Mouse (Mus musculus) midbrain, embryonic 11.5 days (tissue): Measurements from ENCODE around the gene Il9. TPM values are rescaled to one million over a fixed set of nuclear protein-coding genes. Genes with fewer than 3 reads are reported as not detected.

Experiments used
- ATAC-seq: fragments of 200-750 bp; cut with Nextera tagmentation; 2 replicates; pipeline ENCODE4 v1.8.0; 2017; ENCODE audit warnings: moderate TSS enrichment, moderate library complexity; ENCODE audit not compliant: low FRiP score
- DNase-seq: peaks from one replicate; pipeline ENCODE4 v3.0.0; 2015; ENCODE audit warnings: low spot score; ENCODE audit errors: missing footprints
- H3K27ac ChIP-seq: fragments of 300-500 bp; sonication (generic); 2 replicates; pipeline ENCODE4 v1.5.1; 2014; ENCODE audit warnings: low read depth, low read length
- H3K27me3 ChIP-seq: fragments of 300-500 bp; sonication (generic); 2 replicates; pipeline ENCODE4 v1.6.1; 2014; ENCODE audit warnings: mild to moderate bottlenecking, low read length, moderate library complexity, mixed read lengths; ENCODE audit not compliant: control insufficient read depth, insufficient read depth
- H3K36me3 ChIP-seq: fragments of 300-500 bp; sonication (generic); 2 replicates; pipeline ENCODE4 v1.6.1; 2014; ENCODE audit warnings: mild to moderate bottlenecking, low read length, moderate library complexity, mixed read lengths; ENCODE audit not compliant: control insufficient read depth, insufficient read depth
- H3K4me1 ChIP-seq: fragments of 300-500 bp; sonication (generic); 2 replicates; pipeline ENCODE4 v1.6.1; 2014; ENCODE audit warnings: low read length; ENCODE audit not compliant: control insufficient read depth, insufficient read depth
- H3K4me2 ChIP-seq: fragments of 300-500 bp; sonication (generic); 2 replicates; pipeline ENCODE4 v1.6.1; 2014; ENCODE audit warnings: mild to moderate bottlenecking, moderate library complexity
- H3K4me3 ChIP-seq: fragments of 300-500 bp; sonication (generic); 2 replicates; pipeline ENCODE4 v1.5.1; 2014; ENCODE audit warnings: low read depth, low read length
- H3K9ac ChIP-seq: fragments of 300-500 bp; sonication (generic); 2 replicates; pipeline ENCODE4 v1.6.1; 2014; ENCODE audit warnings: low read length
- H3K9me3 ChIP-seq: fragments of 300-500 bp; sonication (generic); 2 replicates; pipeline ENCODE4 v1.6.1; 2016; ENCODE audit warnings: low read length; ENCODE audit not compliant: control insufficient read depth
- WGBS: fragments of 180-500 bp; shearing (Covaris S2); extraction: QIAGEN DNeasy Blood & Tissue Kit; methylation state at CpG from one replicate; pipeline ENCODE4 v1.1.7; 2014; 5-methylcytosine and 5-hydroxymethylcytosine counted together
- polyA plus RNA-seq: library from polyadenylated mRNA; unstranded; fragments of >200 nt; fragmentation: Nextera tagmentation; extraction: Ambion mirVana; gene quantifications from 2 replicates; pipeline ENCODE4 v1.2.1, GENCODE M21; 2014

The Il9 gene
- polyA plus RNA-seq, 1 experiment from 2014 or later = not detected

DNA sequence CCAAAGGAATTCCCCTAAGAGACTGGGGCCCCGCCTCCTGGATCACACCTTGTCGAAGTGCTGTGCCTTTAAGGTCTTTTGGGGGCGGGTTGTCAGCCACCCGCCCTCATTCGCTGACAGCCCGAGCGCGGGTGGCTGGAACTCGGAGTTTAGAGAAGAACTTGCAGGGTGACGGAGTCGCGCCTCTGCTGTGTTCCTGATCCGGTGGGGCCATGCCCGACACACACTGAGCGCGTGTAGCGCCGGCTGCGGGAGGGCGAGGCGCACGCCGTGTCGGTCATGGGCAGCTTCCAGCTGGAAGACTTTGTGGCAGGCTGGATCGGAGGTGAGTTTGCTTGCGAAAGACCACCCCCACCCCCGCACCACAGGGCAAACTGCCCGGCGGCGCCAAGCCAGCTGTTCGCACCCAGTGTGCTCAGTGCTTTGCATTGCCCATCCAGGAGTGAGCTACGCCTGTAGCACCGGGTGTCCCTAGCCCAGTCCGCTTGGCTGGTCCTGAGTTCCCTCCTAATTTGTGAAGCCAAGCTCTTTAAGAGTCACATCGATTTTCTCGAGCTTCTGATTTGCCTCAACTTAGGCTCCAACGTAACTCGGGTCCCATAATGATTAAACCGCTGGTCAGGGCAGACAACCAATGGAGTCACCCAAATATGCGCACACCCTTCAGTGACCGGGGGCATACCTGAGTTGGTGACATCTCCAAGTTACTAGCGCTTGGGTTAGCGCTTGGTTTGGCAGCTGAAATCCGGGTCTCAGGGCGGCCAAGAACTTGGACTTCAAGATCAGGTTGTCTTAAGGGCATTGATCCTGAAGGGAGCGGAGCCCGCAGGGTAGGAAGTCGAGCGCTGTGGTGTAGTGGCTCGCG is 43.6 kb downstream of the Il9 start, which contains the start of gene Slc25a48:
Gene Slc25a48 (plus strand): TSS at position 145 of the 865 bp plus-strand sequence.
- no peak within 1 kb of the TSS for H3K9ac ChIP-seq
- no peaks in the 10 kb centered on the region for H3K9me3 ChIP-seq
- ATAC-seq (no peak), DNase-seq (peak; percentile 91)
- peaks cover 7% of the 10 kb centered on the region; the same call in 1 of the 2 replicates for H3K4me1 ChIP-seq
- 5% methylated on average over 51 of the region's 51 CpGs for whole genome bisulfite sequencing
- H3K27ac ChIP-seq = no peak within 1 kb of the TSS
- peak within 1 kb of the TSS; percentile 25 for H3K4me3 ChIP-seq
- H3K36me3 ChIP-seq = no peaks in the 10 kb centered on the region
- H3K27me3 ChIP-seq = peaks cover 38% of the 10 kb centered on the region
- H3K4me2 ChIP-seq = peak within 1 kb of the TSS; percentile 44

DNA sequence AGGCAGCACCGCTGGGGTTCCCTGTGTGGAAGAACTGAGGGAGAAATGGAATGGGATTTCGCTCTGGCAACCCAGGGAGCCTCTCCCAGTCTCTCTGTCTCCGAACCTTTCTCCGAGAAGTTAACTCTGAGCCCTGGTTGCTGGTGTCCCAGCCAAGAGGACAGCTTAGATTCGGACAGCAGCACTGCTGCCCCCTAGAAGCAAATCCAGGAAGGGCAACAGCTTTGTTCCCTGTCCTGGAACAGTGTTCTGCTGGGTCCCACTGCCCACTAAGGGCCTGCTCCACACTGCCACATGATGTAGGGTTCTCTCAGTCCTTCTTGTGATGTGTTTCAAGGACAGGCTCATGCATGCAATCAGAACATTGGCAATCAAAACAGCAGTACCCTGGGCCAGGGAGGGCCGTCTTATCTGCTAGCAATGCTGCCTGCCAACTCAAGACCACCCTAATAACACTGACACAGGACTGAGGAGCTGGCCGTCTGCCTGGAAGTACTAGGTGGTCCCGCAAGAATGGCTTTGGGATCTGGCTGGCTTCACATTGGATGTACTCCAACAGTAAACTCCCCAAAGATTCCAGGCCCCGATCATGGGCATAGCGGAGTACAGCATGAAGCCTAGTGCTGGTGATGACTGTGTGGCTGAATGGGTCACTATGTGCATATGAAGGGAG is 46.3 kb downstream of the Il9 start:
- no peaks in the 10 kb centered on the region for H3K36me3 ChIP-seq
- ATAC-seq (no peak), DNase-seq (no peak)
- peaks cover 7% of the 10 kb centered on the region; the same call in 1 of the 2 replicates for H3K4me1 ChIP-seq
- H3K9ac ChIP-seq = no peak overlapping the region
- 64% methylated on average over 10 of the region's 10 CpGs for WGBS
- no peaks in the 10 kb centered on the region for H3K9me3 ChIP-seq
- no peak overlapping the region for H3K4me2 ChIP-seq
- H3K27me3 ChIP-seq = peaks cover 38% of the 10 kb centered on the region
- H3K27ac ChIP-seq = no peak overlapping the region
- H3K4me3 ChIP-seq = no peak overlapping the region

DNA sequence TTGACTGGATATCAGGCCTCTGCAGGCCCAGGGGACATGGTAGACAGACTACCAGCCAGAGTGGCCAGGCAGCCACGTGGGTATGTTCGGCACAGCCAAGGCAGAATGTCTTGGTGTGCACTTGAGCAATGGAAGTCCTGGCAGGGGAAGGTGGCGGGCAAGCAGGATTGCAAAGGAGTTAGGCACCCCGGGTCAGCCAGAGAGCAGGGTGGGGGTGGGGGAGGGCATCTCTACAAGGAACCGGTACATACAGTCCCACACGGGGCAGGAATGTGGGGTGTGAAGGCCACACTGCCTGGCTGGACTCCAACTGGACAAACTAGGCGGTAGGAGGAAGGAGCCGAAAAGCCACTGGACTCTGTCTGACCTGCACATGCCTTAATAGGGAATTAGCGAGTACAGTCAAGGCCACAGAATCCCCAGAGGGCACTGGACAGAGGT is 47.7 kb downstream of the Il9 start:
- Histone ChIP-seq H3K4me1 (peaks cover 7% of the 10 kb centered on the region; the same call in 1 of the 2 replicates), H3K27ac (no peak overlapping the region), H3K9ac (no peak overlapping the region), H3K9me3 (no peaks in the 10 kb centered on the region), H3K4me3 (no peak overlapping the region), H3K36me3 (no peaks in the 10 kb centered on the region), H3K27me3 (peaks cover 27% of the 10 kb centered on the region), H3K4me2 (no peak overlapping the region)
- 81% methylated on average over 9 of the region's 9 CpGs for WGBS
- ATAC-seq (no peak), DNase-seq (no peak)

DNA sequence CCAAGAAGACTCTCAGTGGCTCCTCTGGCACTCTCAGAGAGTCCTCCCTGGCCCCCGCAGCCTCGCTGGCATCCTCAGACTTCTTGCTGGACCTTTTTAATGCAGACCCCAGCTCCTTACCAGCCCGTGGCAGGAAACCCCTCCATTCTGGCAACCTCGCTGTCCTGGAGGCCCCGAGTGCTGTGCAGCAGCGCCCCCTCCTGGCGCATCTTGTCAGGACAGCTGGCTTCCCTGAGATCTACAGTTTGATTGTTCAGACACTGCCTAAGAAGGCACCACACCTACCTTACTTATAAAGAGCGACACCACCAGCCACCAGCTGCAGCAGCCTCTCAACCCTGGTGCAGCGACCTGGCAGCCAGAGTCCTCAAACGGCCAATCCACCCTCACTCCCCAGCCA is 48.6 kb downstream of the Il9 start:
- Histone ChIP-seq H3K9ac (no peak overlapping the region), H3K4me2 (no peak overlapping the region), H3K4me1 (peaks cover 7% of the 10 kb centered on the region; the same call in 1 of the 2 replicates), H3K4me3 (no peak overlapping the region), H3K9me3 (no peaks in the 10 kb centered on the region), H3K36me3 (no peaks in the 10 kb centered on the region), H3K27ac (no peak overlapping the region), H3K27me3 (peaks cover 18% of the 10 kb centered on the region)
- WGBS = 14% methylated on average over 10 of the region's 10 CpGs
- DNase-seq (peak; percentile 100), ATAC-seq (peak; percentile 45; the same call in 1 of the 2 replicates)

DNA sequence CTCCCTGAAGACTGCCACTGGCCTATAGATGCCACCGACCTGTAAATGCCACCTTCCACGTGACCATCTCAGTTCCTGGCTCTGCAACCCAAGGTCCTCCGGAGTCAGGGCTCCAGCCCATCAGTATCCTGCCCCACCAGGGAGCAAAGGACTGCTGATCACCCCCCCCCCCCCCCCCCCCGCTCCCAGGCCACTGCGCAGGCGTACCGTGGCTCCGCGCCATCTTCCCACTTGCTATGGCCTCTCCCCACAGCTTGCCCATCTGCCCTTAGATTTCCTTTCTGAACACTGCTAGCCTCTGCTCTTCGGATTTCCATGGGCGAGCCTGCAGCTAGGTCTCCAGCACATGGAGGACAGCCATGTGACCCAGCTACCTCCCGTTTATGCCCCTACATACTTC is 49.5 kb downstream of the Il9 start:
- no peak for DNase-seq

More for the DNA sequence above, 49.5 kb downstream of the Il9 start:
- H3K4me2 ChIP-seq = no peak overlapping the region
- no peak for ATAC-seq
- 87% methylated on average over 11 of the region's 12 CpGs for WGBS
- no peak overlapping the region for H3K27ac ChIP-seq
- no peak overlapping the region for H3K9ac ChIP-seq
- peaks cover 7% of the 10 kb centered on the region; the same call in 1 of the 2 replicates for H3K4me1 ChIP-seq
- no peaks in the 10 kb centered on the region for H3K9me3 ChIP-seq
- H3K27me3 ChIP-seq = peaks cover 8% of the 10 kb centered on the region; the same call in 1 of the 2 replicates
- H3K36me3 ChIP-seq = no peaks in the 10 kb centered on the region
- no peak overlapping the region for H3K4me3 ChIP-seq

Other genes with a start within 250 kb of the Il9 start
- gene Neurog1, start 230.1 kb downstream of the Il9 start, polyA plus RNA-seq = 35.6 and 42.1 TPM in 2 replicates
- 9.2 and 9.3 TPM in 2 replicates for gene Cxcl14, start 185.7 kb downstream of the Il9 start, polyA plus RNA-seq
- gene Gm3045, start 55.7 kb downstream of the Il9 start, polyA plus RNA-seq = not detected in 2 replicates
- not detected in 2 replicates for gene Slc25a48, start 43.9 kb downstream of the Il9 start, polyA plus RNA-seq
- 1.9 and 3.0 TPM in 2 replicates for gene Fbxl21, start 40.2 kb upstream of the Il9 start, polyA plus RNA-seq
- gene Lect2, start 66.3 kb upstream of the Il9 start, polyA plus RNA-seq = not detected in 2 replicates
- gene Tgfbi, start 127.3 kb upstream of the Il9 start, polyA plus RNA-seq = 20.2 and 25.3 TPM in 2 replicates
- 43.4 and 45.4 TPM in 2 replicates for gene Smad5, start 220.8 kb upstream of the Il9 start, polyA plus RNA-seq